19 mouse cellular contexts compared by ENCODE assay signal in the genomic region with DNA sequence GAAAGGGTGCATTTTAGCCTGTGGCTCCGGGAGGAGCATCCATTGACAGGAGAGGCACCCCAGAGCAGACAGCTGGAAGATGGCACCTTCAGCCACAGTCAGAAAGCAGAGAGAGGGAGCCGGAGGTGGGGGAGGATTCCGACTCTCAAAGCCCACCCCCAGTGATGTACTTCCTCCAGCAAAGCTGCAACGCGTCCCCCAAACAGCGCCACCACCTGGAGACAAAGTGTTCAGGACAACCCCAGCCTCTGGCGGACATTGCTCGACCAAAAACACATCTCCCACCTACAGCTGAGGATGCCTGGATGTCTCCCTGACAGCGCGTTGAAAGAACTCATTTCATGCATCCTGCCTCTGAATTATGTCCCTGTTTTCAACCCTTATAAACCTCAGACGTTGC. TPM values are rescaled to one million over a fixed set of nuclear protein-coding genes. Genes with fewer than 3 reads are reported as not detected.
DNase-seq lines count a peak whose midpoint lies in the region; ATAC-seq and TF ChIP-seq lines count a peak whose summit lies in the region.
"Had no signal": no experiment of that assay in that cellular context is flagged by ENCODE, and none has a peak within 500 bp of the region (broad histone marks: within the 10 kb centered on the region; RNA-seq: fewer than 3 reads in every experiment).

No protein-coding gene starts in this region.

- H3K27me3 ChIP-seq in liver, embryonic 14.5 days (ENCODE audit: control insufficient read depth, insufficient read depth, low read length) = no peaks in the 10 kb centered on the region
- no peaks in the 10 kb centered on the region for H3K27me3 ChIP-seq in liver, embryonic 12.5 days (replicated peaks)
- H3K27me3 ChIP-seq in CH12.LX (replicated peaks) = no peaks in the 10 kb centered on the region
- no peaks in the 10 kb centered on the region for H3K27me3 ChIP-seq in ES-Bruce4 (ENCODE audit: control insufficient read depth, insufficient read depth, low read length, poor library complexity, severe bottlenecking)
- no peaks in the 10 kb centered on the region for H3K27me3 ChIP-seq in hindbrain, postnatal 0 days (ENCODE audit: insufficient read depth, low read length)
- H3K27me3 ChIP-seq: hindbrain, embryonic 15.5 days; limb, embryonic 13.5 days; Patski had no signal

- H3K27ac ChIP-seq in liver, embryonic 14.5 days = no peak overlapping the region
- H3K27ac ChIP-seq in liver, embryonic 12.5 days = no peak overlapping the region
- peak overlapping the region; percentile 66; the same call in 1 of the 2 replicates for H3K27ac ChIP-seq in CH12.LX (ENCODE audit: insufficient read depth, low read depth)
- no peak overlapping the region for H3K27ac ChIP-seq in ES-Bruce4 (ENCODE audit: insufficient read depth, low read length)
- H3K27ac ChIP-seq in hindbrain, postnatal 0 days = no peak overlapping the region
- H3K27ac ChIP-seq: heart, adult 2 months; hindbrain, embryonic 15.5 days; limb, embryonic 13.5 days had no signal

- dilution Hi-C loops in CH12.LX (cut with MboI; ENCODE audit: extremely low pct_ligation_motif_present, extremely low pct_unique_long_range_greater_than_20kb, low sequenced_read_pairs) = no loop called here

- TF ChIP-seq POLR2A in CH12.LX (IDR thresholded peaks at IDR 0.05; ENCODE audit: low read depth, low read length) (no peak), ES-Bruce4 (IDR thresholded peaks at IDR 0.05; ENCODE audit: insufficient read depth, low read length) (no peak)

- TF ChIP-seq EP300 in liver, embryonic 14.5 days (IDR thresholded peaks at IDR 0.05; ENCODE audit: low read depth) = no peak
- TF ChIP-seq EP300 in CH12.LX (IDR thresholded peaks at IDR 0.05; ENCODE audit: low read length) (no peak), ES-Bruce4 (IDR thresholded peaks at IDR 0.05; ENCODE audit: insufficient read depth, low read depth, low read length) (no peak)

- TF ChIP-seq RAD21 in CH12.LX (IDR thresholded peaks at IDR 0.05; ENCODE audit: low read depth, low read length) = no peak

- H3K79me2 ChIP-seq in CH12.LX (replicated peaks; ENCODE audit: control insufficient read depth, extremely low read depth, insufficient read depth, poor library complexity, severe bottlenecking) = no peaks in the 10 kb centered on the region

- peaks cover 5 to 9% of the 10 kb centered on the region in 2 experiments for H3K4me1 ChIP-seq in liver, embryonic 14.5 days (replicated peaks; ENCODE audit: control insufficient read depth in 2 of 2, insufficient read depth in 2 of 2, low read length in 1 of 2)
- peaks cover 15% of the 10 kb centered on the region for H3K4me1 ChIP-seq in liver, embryonic 12.5 days
- peaks cover 20 to 84% of the 10 kb centered on the region in 2 experiments; a peak in 3 of 4 replicates for H3K4me1 ChIP-seq in CH12.LX (ENCODE audit: control insufficient read depth in 1 of 2, insufficient read depth in 2 of 2)
- no peaks in the 10 kb centered on the region for H3K4me1 ChIP-seq in ES-Bruce4 (ENCODE audit: control insufficient read depth, insufficient read depth, low read length)
- no peaks in the 10 kb centered on the region for H3K4me1 ChIP-seq in hindbrain, postnatal 0 days (ENCODE audit: insufficient read depth, low read length)

- no peaks in the 10 kb centered on the region for H3K36me3 ChIP-seq in liver, embryonic 14.5 days (replicated peaks; ENCODE audit: control insufficient read depth, insufficient read depth, low read depth)
- H3K36me3 ChIP-seq in liver, embryonic 12.5 days = no peaks in the 10 kb centered on the region
- H3K36me3 ChIP-seq in CH12.LX (replicated peaks in 1 of 2; ENCODE audit: control insufficient read depth in 1 of 2, insufficient read depth in 1 of 2, low read length in 1 of 2) (no peaks in the 10 kb centered on the region), ES-Bruce4 (ENCODE audit: control insufficient read depth, insufficient read depth, low read length, poor library complexity, severe bottlenecking) (no peaks in the 10 kb centered on the region)
- no peaks in the 10 kb centered on the region for H3K36me3 ChIP-seq in hindbrain, postnatal 0 days (ENCODE audit: insufficient read depth, low read length)
- H3K36me3 ChIP-seq: hindbrain, embryonic 15.5 days; limb, embryonic 13.5 days had no signal

- no peak overlapping the region for H3K4me3 ChIP-seq in liver, embryonic 14.5 days (ENCODE audit: insufficient read depth in 1 of 2, low read depth in 2 of 2, low read length in 2 of 2)
- no peak overlapping the region for H3K4me3 ChIP-seq in liver, embryonic 12.5 days
- H3K4me3 ChIP-seq in CH12.LX (replicated peaks in 1 of 3; ENCODE audit: low read depth in 2 of 3, low read length in 2 of 3, poor library complexity in 1 of 3) (peak overlapping the region in 1 of 3 experiments; percentile 13), ES-Bruce4 (ENCODE audit: low read depth, low read length) (no peak overlapping the region)
- H3K4me3 ChIP-seq in hindbrain, postnatal 0 days (ENCODE audit: low read length) = no peak overlapping the region
- H3K4me3 ChIP-seq: heart, adult 2 months; hindbrain, embryonic 15.5 days; limb, embryonic 13.5 days had no signal

- 72% methylated on average over 11 of the region's 11 CpGs for WGBS in liver, embryonic 14.5 days (ENCODE audit: insufficient replicate concordance)
- 70% methylated on average over 11 of the region's 11 CpGs for WGBS in liver, embryonic 12.5 days (ENCODE audit: insufficient replicate concordance)
- WGBS in hindbrain, postnatal 0 days = 43% methylated on average over 11 of the region's 11 CpGs

- no peak for ATAC-seq in liver, embryonic 14.5 days (ENCODE audit: insufficient read depth)
- ATAC-seq in liver, embryonic 12.5 days = no peak
- ATAC-seq in hindbrain, postnatal 0 days = peak; percentile 46; the same call in 1 of the 2 replicates
- ATAC-seq: CD4-positive, CD25-positive, alpha-beta regulatory T cell, adult 4 months; Patski had no signal

- in situ Hi-C loops in CH12.LX (cut with MboI; ENCODE audit: low pct_ligation_motif_present, low pct_unique_long_range_greater_than_20kb, low sequenced_read_pairs) = no loop called here

- no peak for DNase-seq in liver, embryonic 14.5 days (ENCODE audit: low read depth in 3 of 3, low spot score in 3 of 3)
- peak; percentile 63 for DNase-seq in CH12.LX (ENCODE audit: extremely low read depth)
- DNase-seq in hindbrain, postnatal 0 days (ENCODE audit: low spot score) = peak; percentile 53
- no peak for DNase-seq in layer of hippocampus, adult 9-11 months
- no peak for DNase-seq in adrenal gland, adult 2 months
- DNase-seq: cerebellum, adult 11-12 months; gastrocnemius, postnatal 10 days; heart, adult 2 months; kidney, adult 18-20 months; kidney, postnatal 14 days; lung, postnatal 36 days; thymus, postnatal 36 days had no signal

- no peak overlapping the region for H3K4me2 ChIP-seq in liver, embryonic 14.5 days (ENCODE audit: low read depth)
- H3K4me2 ChIP-seq in liver, embryonic 12.5 days = no peak overlapping the region
- peak overlapping the region; percentile 2; the same call in 1 of the 2 replicates for H3K4me2 ChIP-seq in CH12.LX (ENCODE audit: insufficient read depth, low read depth, poor library complexity, severe bottlenecking)
- no peak overlapping the region for H3K4me2 ChIP-seq in hindbrain, postnatal 0 days (ENCODE audit: low read depth, low read length)
- H3K4me2 ChIP-seq: hindbrain, embryonic 15.5 days; limb, embryonic 13.5 days had no signal

- TF ChIP-seq CTCF in liver, embryonic 14.5 days (IDR thresholded peaks at IDR 0.05; ENCODE audit: low read depth) = peak; percentile 36; the same call in 1 of the 2 replicates
- peak; percentile 22 to 40; a peak in 2 of 4 replicates for TF ChIP-seq CTCF in CH12.LX (conservative IDR thresholded peaks at IDR 0.05 in 1 of 2, IDR thresholded peaks at IDR 0.05 in 1 of 2; ENCODE audit: low read depth in 2 of 2, low read length in 2 of 2)
- TF ChIP-seq CTCF in ES-Bruce4 (IDR thresholded peaks at IDR 0.05; ENCODE audit: low read depth, low read length) = peak; percentile 84
- TF ChIP-seq CTCF in hindbrain, postnatal 0 days (IDR thresholded peaks at IDR 0.05; ENCODE audit: low read depth) = peak; percentile 55

- no peaks in the 10 kb centered on the region for H3K9me3 ChIP-seq in liver, embryonic 14.5 days (ENCODE audit: control insufficient read depth, low read length)
- no peaks in the 10 kb centered on the region for H3K9me3 ChIP-seq in liver, embryonic 12.5 days (replicated peaks)
- H3K9me3 ChIP-seq in CH12.LX (replicated peaks; ENCODE audit: low read length) (peaks cover 13% of the 10 kb centered on the region), ES-Bruce4 (replicated peaks; ENCODE audit: control insufficient read depth, insufficient read depth, low read length, poor library complexity, severe bottlenecking) (no peaks in the 10 kb centered on the region)
- H3K9me3 ChIP-seq in hindbrain, postnatal 0 days (ENCODE audit: low read length) = no peaks in the 10 kb centered on the region
- H3K9me3 ChIP-seq: hindbrain, embryonic 15.5 days had no signal

- no peak overlapping the region for H3K9ac ChIP-seq in liver, embryonic 14.5 days (replicated peaks)
- H3K9ac ChIP-seq in liver, embryonic 12.5 days = no peak overlapping the region
- no peak overlapping the region for H3K9ac ChIP-seq in CH12.LX (ENCODE audit: insufficient read depth, low read depth)
- no peak overlapping the region for H3K9ac ChIP-seq in ES-Bruce4 (ENCODE audit: low read depth, poor library complexity, severe bottlenecking)
- no peak overlapping the region for H3K9ac ChIP-seq in hindbrain, postnatal 0 days (replicated peaks; ENCODE audit: low read length)
- H3K9ac ChIP-seq: hindbrain, embryonic 15.5 days; limb, embryonic 13.5 days had no signal

RNA-seq across cellular contexts. Expression of a gene that starts 13.8 kb away (rescaled TPM):
- polyA plus RNA-seq in liver, embryonic 14.5 days (2012; rRNA removed) = 3.9 and 5.1 TPM in 2 replicates
- polyA plus RNA-seq in liver, embryonic 14.5 days (2014; fragmentation: Nextera tagmentation; extraction: Ambion mirVana) = 7.6 and 8.3 TPM in 2 replicates
- polyA plus RNA-seq in liver, embryonic 12.5 days (2016; fragmentation: Nextera tagmentation; extraction: Ambion mirVana) = 18.3 and 18.9 TPM in 2 replicates
- 4.6 and 7.0 TPM in 2 replicates for total RNA-seq in CH12.LX (2012; rRNA removed)
- total RNA-seq in CH12.LX (2014; rRNA removed) = 3.2 and 3.6 TPM in 2 replicates
- polyA plus RNA-seq in CH12.LX (2012; ENCODE audit: insufficient read length, low read depth) = 2.2 and 2.8 TPM in 2 replicates
- polyA plus RNA-seq in ES-Bruce4 (2011; ENCODE audit: insufficient read depth, insufficient read length, low read depth, missing spikeins) = 10.3 and 10.5 TPM in 2 replicates
- total RNA-seq in hindbrain, postnatal 0 days (2014; rRNA removed) = 33.7 and 34.3 TPM in 2 replicates
- polyA plus RNA-seq in hindbrain, postnatal 0 days (2015; fragmentation: Nextera tagmentation; extraction: Ambion mirVana) = 23.8 and 28.1 TPM in 2 replicates
- 10 to 100 TPM in 1 of 2 experiments, 1 to 10 TPM in 1; 6.5 to 10.1 TPM for total RNA-seq in adrenal gland, adult 2 months (2021)
- 3.2 and 3.8 TPM in 2 replicates for polyA plus RNA-seq in adrenal gland, adult 2 months (2012; rRNA removed)

RNA-seq across cellular contexts. Expression of a gene that starts 52.0 kb away (rescaled TPM):
- polyA plus RNA-seq in liver, embryonic 14.5 days (2012; rRNA removed) = not detected in 2 replicates
- polyA plus RNA-seq in liver, embryonic 14.5 days (2014; fragmentation: Nextera tagmentation; extraction: Ambion mirVana) = 1.0 TPM in 1 of 2 replicates, not detected in the other
- 0.51 and 1.7 TPM in 2 replicates for polyA plus RNA-seq in liver, embryonic 12.5 days (2016; fragmentation: Nextera tagmentation; extraction: Ambion mirVana)
- not detected in 2 replicates for total RNA-seq in CH12.LX (2012; rRNA removed)
- total RNA-seq in CH12.LX (2014; rRNA removed) = 0.42 TPM in 1 of 2 replicates, not detected in the other
- polyA plus RNA-seq in CH12.LX (2012; ENCODE audit: insufficient read length, low read depth) = 1.3 and 2.1 TPM in 2 replicates
- polyA plus RNA-seq in ES-Bruce4 (2011; ENCODE audit: insufficient read depth, insufficient read length, low read depth, missing spikeins) = 1.9 and 4.8 TPM in 2 replicates
- total RNA-seq in hindbrain, postnatal 0 days (2014; rRNA removed) = not detected in 2 replicates
- polyA plus RNA-seq in hindbrain, postnatal 0 days (2015; fragmentation: Nextera tagmentation; extraction: Ambion mirVana) = 1.6 and 6.1 TPM in 2 replicates
- total RNA-seq in adrenal gland, adult 2 months (2021) = 1 to 10 TPM; 6.3 to 6.5 TPM
- not detected in 2 replicates for polyA plus RNA-seq in adrenal gland, adult 2 months (2012; rRNA removed)
- polyA plus RNA-seq: heart, adult 2 months; heart, embryonic 16.5 days; Patski had no signal

Comparison
In these comparisons a context has a peak if more than half of its experiments do, and no peak if none do; other contexts are left out.
1. DNase-seq: peak in CH12.LX (single experiment) and hindbrain, postnatal 0 days (single experiment); none in liver, embryonic 14.5 days (0 of 3), layer of hippocampus, adult 9-11 months (single experiment) and adrenal gland, adult 2 months (single experiment).
2. CTCF ChIP-seq: peak in every context shown above with its lines; median percentile 84 in ES-Bruce4; 55 in hindbrain, postnatal 0 days; 36 in liver, embryonic 14.5 days; 31 in CH12.LX.